Mouse (Mus musculus) hindbrain, postnatal 0 days (tissue): ENCODE measurements at regions not wholly inside any gene's neighbourhood (a gene's known extent, or its start where the extent isn't known, plus 50 kb on each side); places are given as distances from the start of the nearest gene placed in this dataset.

Source experiments
- ATAC-seq: fragments of 200-750 bp; cut with Nextera tagmentation; 2 replicates; pipeline ENCODE4 v1.8.0; 2017; ENCODE audit warnings: mild to moderate bottlenecking, moderate TSS enrichment, moderate library complexity
- DNase-seq: peaks from one replicate; pipeline ENCODE4 v3.0.0-alpha.2; 2015; ENCODE audit warnings: low spot score
- H3K27ac ChIP-seq: fragments of 300-500 bp; sonication (generic); 2 replicates; pipeline ENCODE4 v1.5.1; 2014; ENCODE audit warnings: mild to moderate bottlenecking
- H3K27me3 ChIP-seq: fragments of 300-500 bp; sonication (generic); 2 replicates; pipeline ENCODE4 v1.6.1; 2014; ENCODE audit warnings: low read length, mixed read lengths; ENCODE audit not compliant: insufficient read depth
- H3K36me3 ChIP-seq: fragments of 300-500 bp; sonication (generic); 2 replicates; pipeline ENCODE4 v1.6.1; 2014; ENCODE audit warnings: low read length, mixed read lengths; ENCODE audit not compliant: insufficient read depth
- H3K4me1 ChIP-seq: fragments of 300-500 bp; sonication (generic); 2 replicates; pipeline ENCODE4 v1.6.1; 2014; ENCODE audit warnings: antibody characterized with exemption, low read length, mixed read lengths; ENCODE audit not compliant: insufficient read depth
- H3K4me2 ChIP-seq: fragments of 300-500 bp; sonication (generic); 2 replicates; pipeline ENCODE4 v1.6.1; 2014; ENCODE audit warnings: low read depth, mild to moderate bottlenecking, low read length, moderate library complexity, mixed read lengths
- H3K4me3 ChIP-seq: fragments of 300-500 bp; sonication (generic); 2 replicates; pipeline ENCODE4 v1.5.1; 2014; ENCODE audit warnings: low read length
- H3K9ac ChIP-seq: fragments of 300-500 bp; sonication (generic); replicated peaks from 2 replicates; pipeline ENCODE4 v1.6.1; 2014; ENCODE audit warnings: mild to moderate bottlenecking, low read length, moderate library complexity, mixed read lengths
- H3K9me3 ChIP-seq: fragments of 300-500 bp; sonication (generic); 2 replicates; pipeline ENCODE4 v1.6.1; 2016; ENCODE audit warnings: low read length, mixed read lengths
- CTCF ChIP-seq: IDR thresholded peaks from 2 replicates; pipeline ENCODE4 v1.5.1; 2016; ENCODE audit warnings: antibody characterized with exemption, control low read depth, low read depth
- WGBS: fragments of 180-500 bp; shearing (Covaris S2); extraction: QIAGEN DNeasy Blood & Tissue Kit; methylation state at CpG from one replicate; pipeline ENCODE4 v1.1.7; 2014; 5-methylcytosine and 5-hydroxymethylcytosine counted together

- Histone ChIP-seq H3K27ac (no peak overlapping the region), H3K36me3 (no peaks in the 10 kb centered on the region), H3K4me3 (no peak overlapping the region), H3K9ac (no peak overlapping the region), H3K9me3 (no peaks in the 10 kb centered on the region), H3K27me3 (no peaks in the 10 kb centered on the region), H3K4me2 (no peak overlapping the region), H3K4me1 (no peaks in the 10 kb centered on the region)
- WGBS = 34% methylated on average over 6 of the region's 6 CpGs
- DNase-seq = no peak
- TF ChIP-seq CTCF = no peak
- no peak for ATAC-seq
These were observed 600.6 kb downstream of the Rwdd3 start for GRCm38 (mm10) chr3:120570806-120571425.

GRCm38 (mm10) chr3:120541556-120542476, 629.7 kb downstream of the Rwdd3 start:
- H3K4me2 ChIP-seq = peak overlapping the region; percentile 40
- H3K4me1 ChIP-seq = no peaks in the 10 kb centered on the region
- ATAC-seq = no peak
- 46% methylated on average over 21 of the region's 21 CpGs for WGBS
- H3K4me3 ChIP-seq = no peak overlapping the region
- no peaks in the 10 kb centered on the region for H3K36me3 ChIP-seq
- no peak overlapping the region for H3K27ac ChIP-seq
- TF ChIP-seq CTCF = no peak
- no peaks in the 10 kb centered on the region for H3K9me3 ChIP-seq
- no peaks in the 10 kb centered on the region for H3K27me3 ChIP-seq
- DNase-seq = peak; percentile 37
- H3K9ac ChIP-seq = no peak overlapping the region

GRCm38 (mm10) chr3:120533901-120534300, 637.6 kb downstream of the Rwdd3 start:
- DNase-seq (no peak), ATAC-seq (no peak)
- Histone ChIP-seq H3K9ac (no peak overlapping the region), H3K4me1 (no peaks in the 10 kb centered on the region), H3K36me3 (no peaks in the 10 kb centered on the region), H3K27me3 (no peaks in the 10 kb centered on the region), H3K4me3 (no peak overlapping the region), H3K27ac (no peak overlapping the region), H3K4me2 (no peak overlapping the region), H3K9me3 (no peaks in the 10 kb centered on the region)
- WGBS = 82% methylated on average over 3 of the region's 3 CpGs
- no peak for TF ChIP-seq CTCF

GRCm38 (mm10) chr3:120531880-120532580, 639.5 kb downstream of the Rwdd3 start:
- DNase-seq (no peak), ATAC-seq (no peak)
- Histone ChIP-seq H3K4me2 (no peak overlapping the region), H3K9ac (no peak overlapping the region), H3K36me3 (no peaks in the 10 kb centered on the region), H3K9me3 (no peaks in the 10 kb centered on the region), H3K27me3 (no peaks in the 10 kb centered on the region), H3K4me3 (no peak overlapping the region), H3K4me1 (no peaks in the 10 kb centered on the region), H3K27ac (no peak overlapping the region)
- TF ChIP-seq CTCF = no peak
- WGBS = 75% methylated on average over 9 of the region's 9 CpGs

GRCm38 (mm10) chr3:120511651-120512050, 659.8 kb downstream of the Rwdd3 start:
- Histone ChIP-seq H3K4me1 (no peaks in the 10 kb centered on the region), H3K4me3 (no peak overlapping the region), H3K27ac (no peak overlapping the region), H3K9ac (no peak overlapping the region), H3K36me3 (no peaks in the 10 kb centered on the region), H3K9me3 (no peaks in the 10 kb centered on the region), H3K27me3 (no peaks in the 10 kb centered on the region), H3K4me2 (no peak overlapping the region)
- no peak for TF ChIP-seq CTCF
- no peak for DNase-seq
- WGBS = 77% methylated on average over 1 of the region's 1 CpGs
- no peak for ATAC-seq

- Histone ChIP-seq H3K27ac (no peak overlapping the region), H3K9ac (no peak overlapping the region), H3K36me3 (no peaks in the 10 kb centered on the region), H3K4me3 (no peak overlapping the region), H3K4me2 (no peak overlapping the region), H3K4me1 (no peaks in the 10 kb centered on the region), H3K27me3 (no peaks in the 10 kb centered on the region), H3K9me3 (no peaks in the 10 kb centered on the region)
- ATAC-seq = no peak
- TF ChIP-seq CTCF = no peak
- no peak for DNase-seq
- WGBS = 80% methylated on average over 4 of the region's 4 CpGs
These were observed 672.6 kb downstream of the Rwdd3 start for GRCm38 (mm10) chr3:120498937-120499336.
